Mouse (Mus musculus) lung, postnatal 0 days (tissue): Measurements from ENCODE around the gene Gm20388.

Source experiments
- CTCF ChIP-seq: IDR thresholded peaks from 2 replicates; pipeline ENCODE4 v1.5.1; 2016; ENCODE audit warnings: antibody characterized with exemption, mild to moderate bottlenecking
- EP300 ChIP-seq: IDR thresholded peaks from 2 replicates; pipeline ENCODE4 v1.6.1; 2016; ENCODE audit warnings: antibody characterized with exemption, mild to moderate bottlenecking, control low read depth

GRCm38 (mm10) chr8:120502428-120502827, 591.8 kb downstream of the Gm20388 start:
- TF ChIP-seq CTCF: no peak
- TF ChIP-seq EP300: no peak
